Comparison of ENCODE assay signal across 20 mouse cellular contexts in the genomic region with DNA sequence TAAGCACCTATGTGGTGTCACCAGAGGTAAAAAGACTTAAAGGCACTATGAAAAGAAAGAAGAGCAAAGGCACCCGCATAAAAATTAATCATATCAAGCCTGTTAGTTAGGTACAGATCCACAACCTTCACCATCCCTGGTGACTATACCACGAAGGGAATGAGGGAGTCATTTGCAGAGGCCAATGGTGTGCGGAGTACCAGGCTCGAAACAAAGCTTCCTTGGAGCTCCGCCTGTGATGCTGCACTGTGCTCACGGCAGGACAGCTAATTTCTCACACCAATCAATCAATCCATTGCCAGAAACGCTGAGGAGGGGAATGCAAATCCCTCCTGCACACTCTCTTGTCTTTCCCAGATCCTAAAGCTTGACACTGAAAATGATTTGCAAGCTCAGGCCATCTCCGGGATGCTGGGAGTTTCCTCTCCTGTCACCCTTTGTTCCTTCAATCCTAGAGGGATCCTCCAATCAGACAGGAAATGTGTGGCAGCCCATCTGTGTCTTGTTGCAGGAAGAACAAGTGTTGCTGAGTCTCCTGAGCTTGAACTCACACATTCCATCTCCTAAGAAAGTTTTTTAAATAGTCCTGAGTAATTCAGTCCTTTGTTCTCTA.
DNase-seq lines count a peak whose midpoint lies in the region; ATAC-seq and TF ChIP-seq lines count a peak whose summit lies in the region.
"Had no signal": no experiment of that assay in that cellular context is flagged by ENCODE, and none has a peak within 500 bp of the region (broad histone marks: within the 10 kb centered on the region; RNA-seq: fewer than 3 reads in every experiment).

No protein-coding gene starts in this region.

- no peak overlapping the region for H3K27ac ChIP-seq in lung, embryonic 14.5 days (ENCODE audit: low read depth)
- no peak overlapping the region for H3K27ac ChIP-seq in hindbrain, embryonic 14.5 days
- H3K27ac ChIP-seq in liver, embryonic 12.5 days: no peak overlapping the region
- H3K27ac ChIP-seq in midbrain, embryonic 16.5 days (ENCODE audit: low read length): no peak overlapping the region
- H3K27ac ChIP-seq: embryonic facial prominence, embryonic 15.5 days; forebrain, embryonic 10.5 days; heart, adult 2 months; limb, embryonic 10.5 days; stomach, postnatal 0 days had no signal

- no peaks in the 10 kb centered on the region for H3K36me3 ChIP-seq in lung, embryonic 14.5 days (ENCODE audit: insufficient read depth)
- H3K36me3 ChIP-seq in hindbrain, embryonic 14.5 days (replicated peaks; ENCODE audit: control insufficient read depth, insufficient read depth): no peaks in the 10 kb centered on the region
- no peaks in the 10 kb centered on the region for H3K36me3 ChIP-seq in liver, embryonic 12.5 days
- H3K36me3 ChIP-seq in midbrain, embryonic 16.5 days (ENCODE audit: control insufficient read depth, insufficient read depth, low read length): no peaks in the 10 kb centered on the region
- H3K36me3 ChIP-seq: embryonic facial prominence, embryonic 15.5 days; forebrain, embryonic 10.5 days; limb, embryonic 10.5 days had no signal

- no peak overlapping the region for H3K4me2 ChIP-seq in lung, embryonic 14.5 days
- no peak overlapping the region for H3K4me2 ChIP-seq in hindbrain, embryonic 14.5 days (replicated peaks)
- H3K4me2 ChIP-seq in liver, embryonic 12.5 days: no peak overlapping the region
- H3K4me2 ChIP-seq in midbrain, embryonic 16.5 days (ENCODE audit: low read length): no peak overlapping the region
- H3K4me2 ChIP-seq: embryonic facial prominence, embryonic 15.5 days; liver, embryonic 11.5 days had no signal

- WGBS in lung, embryonic 14.5 days: 48% methylated on average over 8 of the region's 8 CpGs
- 29% methylated on average over 8 of the region's 8 CpGs for WGBS in hindbrain, embryonic 14.5 days
- WGBS in liver, embryonic 12.5 days (ENCODE audit: insufficient replicate concordance): 48% methylated on average over 8 of the region's 8 CpGs
- WGBS in midbrain, embryonic 16.5 days: 56% methylated on average over 8 of the region's 8 CpGs

- no peak overlapping the region for H3K4me3 ChIP-seq in lung, embryonic 14.5 days (ENCODE audit: low read depth, low read length)
- H3K4me3 ChIP-seq in hindbrain, embryonic 14.5 days (replicated peaks; ENCODE audit: low read length): no peak overlapping the region
- no peak overlapping the region for H3K4me3 ChIP-seq in liver, embryonic 12.5 days
- H3K4me3 ChIP-seq in midbrain, embryonic 16.5 days (ENCODE audit: low read depth, low read length): no peak overlapping the region
- H3K4me3 ChIP-seq: embryonic facial prominence, embryonic 15.5 days; forebrain, embryonic 10.5 days; heart, adult 2 months; limb, embryonic 10.5 days had no signal

- H3K9ac ChIP-seq in lung, embryonic 14.5 days: no peak overlapping the region
- H3K9ac ChIP-seq in hindbrain, embryonic 14.5 days: 0 out of 2 replicates have a peak overlapping the region, but pooled peaks have one; percentile 13
- no peak overlapping the region for H3K9ac ChIP-seq in liver, embryonic 12.5 days
- H3K9ac ChIP-seq in midbrain, embryonic 16.5 days (ENCODE audit: low read depth, low read length): no peak overlapping the region
- H3K9ac ChIP-seq: embryonic facial prominence, embryonic 15.5 days had no signal

- ATAC-seq in lung, embryonic 14.5 days (ENCODE audit: insufficient read depth): no peak
- ATAC-seq in hindbrain, embryonic 14.5 days (ENCODE audit: low FRiP score): peak; percentile 60; the same call in 1 of the 2 replicates
- no peak for ATAC-seq in liver, embryonic 12.5 days
- no peak for ATAC-seq in midbrain, embryonic 16.5 days
- ATAC-seq: inflammation-experienced regulatory T-cells, adult 6 months had no signal

- H3K4me1 ChIP-seq in lung, embryonic 14.5 days (ENCODE audit: insufficient read depth): no peaks in the 10 kb centered on the region
- peaks cover 21% of the 10 kb centered on the region for H3K4me1 ChIP-seq in hindbrain, embryonic 14.5 days (replicated peaks; ENCODE audit: control insufficient read depth, insufficient read depth, low read length)
- H3K4me1 ChIP-seq in liver, embryonic 12.5 days: no peaks in the 10 kb centered on the region
- H3K4me1 ChIP-seq in midbrain, embryonic 16.5 days (ENCODE audit: control insufficient read depth, insufficient read depth, low read length): peaks cover 3% of the 10 kb centered on the region; the same call in 1 of the 2 replicates
- H3K4me1 ChIP-seq: embryonic facial prominence, embryonic 15.5 days; forebrain, embryonic 10.5 days; limb, embryonic 10.5 days had no signal

- peak; percentile 29 for DNase-seq in embryo, embryonic 10.5 days (ENCODE audit: low spot score)
- DNase-seq in embryo, embryonic 11 days: no peak
- peak; percentile 11 for DNase-seq in lung, embryonic 14.5 days
- no peak for DNase-seq in lung, adult 18-20 months
- no peak for DNase-seq in hindbrain, embryonic 14.5 days (ENCODE audit: low spot score)
- peak; percentile 8 to 46 for DNase-seq in kidney, postnatal 25 days
- DNase-seq: adrenal gland, postnatal 14 days; cerebellum, adult 18-20 months; heart, adult 2 months; right cerebral cortex, postnatal 25 days; thymus, postnatal 14 days had no signal

- no peaks in the 10 kb centered on the region for H3K27me3 ChIP-seq in lung, embryonic 14.5 days (ENCODE audit: insufficient read depth, low read length)
- no peaks in the 10 kb centered on the region for H3K27me3 ChIP-seq in hindbrain, embryonic 14.5 days (ENCODE audit: control insufficient read depth, insufficient read depth, low read length)
- H3K27me3 ChIP-seq in liver, embryonic 12.5 days (replicated peaks): no peaks in the 10 kb centered on the region
- H3K27me3 ChIP-seq in midbrain, embryonic 16.5 days (ENCODE audit: control insufficient read depth, insufficient read depth, low read depth, low read length): no peaks in the 10 kb centered on the region
- H3K27me3 ChIP-seq: CH12.LX; embryonic facial prominence, embryonic 15.5 days had no signal

- TF ChIP-seq CTCF in lung, embryonic 14.5 days (IDR thresholded peaks at IDR 0.05; ENCODE audit: low read depth): no peak

- H3K9me3 ChIP-seq in lung, embryonic 14.5 days (ENCODE audit: low read depth, low read length): no peaks in the 10 kb centered on the region
- no peaks in the 10 kb centered on the region for H3K9me3 ChIP-seq in hindbrain, embryonic 14.5 days (ENCODE audit: control insufficient read depth, low read length)
- no peaks in the 10 kb centered on the region for H3K9me3 ChIP-seq in liver, embryonic 12.5 days (replicated peaks)
- H3K9me3 ChIP-seq in midbrain, embryonic 16.5 days (replicated peaks; ENCODE audit: control insufficient read depth, low read length, poor library complexity, severe bottlenecking): no peaks in the 10 kb centered on the region
- H3K9me3 ChIP-seq: embryonic facial prominence, embryonic 15.5 days; forebrain, embryonic 10.5 days; limb, embryonic 10.5 days had no signal

Comparison
In these comparisons a context has a peak if more than half of its experiments do, and no peak if none do; other contexts are left out.
1. DNase-seq: peak in embryo, embryonic 10.5 days (single experiment), lung, embryonic 14.5 days (single experiment) and kidney, postnatal 25 days (2 of 2); none in embryo, embryonic 11 days (single experiment), lung, adult 18-20 months (0 of 2) and hindbrain, embryonic 14.5 days (single experiment).